Mouse (Mus musculus) G1E-ER4 (cell line): Measurements from ENCODE around the gene Dand5. TPM values are rescaled to one million over a fixed set of nuclear protein-coding genes. Genes with fewer than 3 reads are reported as not detected.
A peak's percentile ranks its signal among the peaks of the same experiment; 100 is the strongest.

Source experiments
- GATA1 ChIP-seq: IDR thresholded peaks from one replicate; pipeline ENCODE4 v1.8.0; 2012; ENCODE audit warnings: low read length, inconsistent platforms
- polyA plus RNA-seq: library from polyadenylated mRNA; stranded (reverse); fragments of >175 nt; gene quantifications from 2 replicates; pipeline ENCODE4 v1.2.3, GENCODE M21; 2012

Dand5 gene
- 1.6 and 1.7 TPM in 2 replicates for polyA plus RNA-seq

- TF ChIP-seq GATA1, result no peak
These were observed at the start of gene Dand5 for GRCm38 (mm10) chr8:84822723-84823122. Gene Dand5, minus strand, starts transcription at chr8:84822823.

GRCm38 (mm10) chr8:84871376-84872308, 49.0 kb upstream of the Dand5 start, which contains the start of gene Syce2:
Gene Syce2, plus strand, starts transcription at chr8:84872111.
- no peak for TF ChIP-seq GATA1

- TF ChIP-seq GATA1, result no peak
These were observed 34.3 kb upstream of the Dand5 start, which contains the start of gene Farsa for GRCm38 (mm10) chr8:84856864-84857441. Gene Farsa, plus strand, starts transcription at chr8:84856989.

- TF ChIP-seq GATA1, result no peak
These were observed 33.8 kb upstream of the Dand5 start for GRCm38 (mm10) chr8:84856434-84856833.

- peak; percentile 85 for TF ChIP-seq GATA1
These were observed 25.2 kb upstream of the Dand5 start for GRCm38 (mm10) chr8:84847684-84848435.

GRCm38 (mm10) chr8:84846722-84847572, 24.3 kb upstream of the Dand5 start, which contains the start of gene Calr:
Gene Calr, minus strand, starts transcription at chr8:84846934.
- no peak for TF ChIP-seq GATA1

GRCm38 (mm10) chr8:84846094-84846721, 23.6 kb upstream of the Dand5 start:
- TF ChIP-seq GATA1, result no peak

GRCm38 (mm10) chr8:84845355-84846093, 22.9 kb upstream of the Dand5 start:
- no peak for TF ChIP-seq GATA1

GRCm38 (mm10) chr8:84844397-84845070, 21.9 kb upstream of the Dand5 start:
- TF ChIP-seq GATA1, result no peak

GRCm38 (mm10) chr8:84841514-84841913, 18.9 kb upstream of the Dand5 start:
- no peak for TF ChIP-seq GATA1

GRCm38 (mm10) chr8:84840248-84840999, 17.8 kb upstream of the Dand5 start, which contains the start of gene Rad23a:
Gene Rad23a, minus strand, starts transcription at chr8:84840665.
- no peak for TF ChIP-seq GATA1

GRCm38 (mm10) chr8:84839875-84840247, 17.2 kb upstream of the Dand5 start:
- TF ChIP-seq GATA1, result no peak
